Mouse (Mus musculus) kidney, postnatal 0 days (tissue): ENCODE measurements around the gene Ppm1e. TPM values are rescaled to one million over a fixed set of nuclear protein-coding genes. Genes with fewer than 3 reads are reported as not detected.

Source experiments
- ATAC-seq: fragments of 200-750 bp; cut with Nextera tagmentation; replicated peaks from 2 replicates; pipeline ENCODE4 v1.8.0; 2017; ENCODE audit warnings: low read depth, moderate number of reproducible peaks, moderate TSS enrichment, moderate library complexity; ENCODE audit not compliant: low FRiP score
- DNase-seq: peaks from one replicate; pipeline ENCODE4 v3.0.0-alpha.2; 2016; ENCODE audit warnings: low spot score
- H3K27ac ChIP-seq: fragments of 300-500 bp; sonication (generic); 2 replicates; pipeline ENCODE4 v1.5.1; 2014; ENCODE audit warnings: mild to moderate bottlenecking
- H3K27me3 ChIP-seq: fragments of 300-500 bp; sonication (generic); 2 replicates; pipeline ENCODE4 v1.6.1; 2014; ENCODE audit warnings: low read length, mixed read lengths; ENCODE audit not compliant: insufficient read depth
- H3K36me3 ChIP-seq: fragments of 300-500 bp; sonication (generic); 2 replicates; pipeline ENCODE4 v1.6.1; 2014; ENCODE audit warnings: low read length, mixed read lengths; ENCODE audit not compliant: insufficient read depth
- H3K4me1 ChIP-seq: fragments of 300-500 bp; sonication (generic); replicated peaks from 2 replicates; pipeline ENCODE4 v1.6.1; 2014; ENCODE audit warnings: antibody characterized with exemption, low read length, mixed read lengths; ENCODE audit not compliant: insufficient read depth
- H3K4me2 ChIP-seq: fragments of 300-500 bp; sonication (generic); 2 replicates; pipeline ENCODE4 v1.6.1; 2014; ENCODE audit warnings: mild to moderate bottlenecking, low read length, moderate library complexity, mixed read lengths
- H3K4me3 ChIP-seq: fragments of 300-500 bp; sonication (generic); replicated peaks from 2 replicates; pipeline ENCODE4 v1.5.1; 2014; ENCODE audit warnings: low read depth, low read length
- H3K9ac ChIP-seq: fragments of 300-500 bp; sonication (generic); 2 replicates; pipeline ENCODE4 v1.6.1; 2014; ENCODE audit warnings: low read depth, low read length
- H3K9me3 ChIP-seq: fragments of 300-500 bp; sonication (generic); replicated peaks from 2 replicates; pipeline ENCODE4 v1.6.1; 2016; ENCODE audit warnings: low read length, inconsistent platforms, mixed read lengths
- CTCF ChIP-seq: IDR thresholded peaks from 2 replicates; pipeline ENCODE4 v1.5.1; 2016; ENCODE audit warnings: antibody characterized with exemption, low read depth, mild to moderate bottlenecking, moderate library complexity
- WGBS: fragments of 180-500 bp; shearing (Covaris S2); extraction: QIAGEN DNeasy Blood & Tissue Kit; methylation state at CpG from one replicate; pipeline ENCODE4 v1.1.7; 2014; 5-methylcytosine and 5-hydroxymethylcytosine counted together
- polyA plus RNA-seq: library from polyadenylated mRNA; unstranded; fragments of >200 nt; fragmentation: Nextera tagmentation; extraction: Ambion mirVana; gene quantifications from 2 replicates; pipeline ENCODE4 v1.2.1, GENCODE M21; 2015

The Ppm1e gene
- polyA plus RNA-seq, 1 experiment from 2014 or later = 2.1 TPM

DNA sequence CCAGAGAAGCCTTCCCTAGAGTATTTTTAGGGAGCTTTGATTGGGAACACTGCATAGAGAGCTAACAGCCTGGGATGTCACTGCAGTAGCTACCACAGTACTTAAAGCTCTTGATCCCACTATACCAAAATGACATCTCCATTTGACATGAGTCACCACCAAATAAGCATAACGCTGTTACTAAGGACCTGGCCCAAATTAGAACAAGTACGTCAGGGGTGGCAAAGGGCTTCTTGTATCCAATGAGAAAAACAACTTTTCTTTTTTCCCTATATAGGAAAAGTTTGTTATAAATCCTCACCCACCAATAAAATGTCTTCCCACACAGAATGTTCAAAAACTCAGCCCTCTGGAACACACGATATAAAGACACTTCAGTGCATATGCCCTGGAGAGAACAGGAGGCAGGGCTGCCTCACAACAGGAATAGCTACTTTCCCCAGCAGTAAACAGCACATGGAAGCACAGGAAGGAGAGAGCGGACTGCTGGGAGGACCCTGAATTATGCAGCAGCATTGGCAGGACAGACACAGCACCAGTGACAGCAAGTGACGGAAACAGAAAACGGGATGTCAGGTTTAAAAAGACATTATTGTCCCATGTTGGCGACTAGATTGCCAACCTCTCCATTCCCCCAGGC, 119.8 kb downstream of the Ppm1e start:
- no peaks in the 10 kb centered on the region for H3K9me3 ChIP-seq
- no peak for TF ChIP-seq CTCF

DNA sequence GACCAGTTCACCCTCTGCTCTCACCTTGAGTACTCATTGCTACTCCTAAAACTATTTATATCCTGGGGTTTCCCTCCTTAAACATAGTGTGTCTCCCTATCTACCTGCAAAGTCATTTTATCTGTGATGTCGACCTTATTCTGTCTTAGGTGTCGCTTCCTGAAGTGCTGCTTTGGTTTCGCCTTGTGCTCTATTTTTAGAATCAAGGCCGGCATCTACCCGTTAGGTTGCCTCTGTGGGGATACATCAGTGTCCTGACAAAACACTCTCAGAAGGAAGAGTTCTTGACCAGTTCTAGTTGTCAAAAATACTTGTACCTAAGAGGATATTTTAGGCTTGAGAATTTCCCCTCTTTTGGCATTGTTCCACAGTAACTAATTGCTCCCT, 123.3 kb downstream of the Ppm1e start:
- no peak overlapping the region for H3K9ac ChIP-seq
- 62% methylated on average over 5 of the region's 5 CpGs for WGBS

More for the DNA sequence above, 119.8 kb downstream of the Ppm1e start:
- DNase-seq (no peak), ATAC-seq (no peak)
- H3K9ac ChIP-seq = no peak overlapping the region
- H3K4me3 ChIP-seq = no peak overlapping the region
- no peak overlapping the region for H3K27ac ChIP-seq
- H3K4me2 ChIP-seq = no peak overlapping the region
- no peaks in the 10 kb centered on the region for H3K27me3 ChIP-seq
- no peaks in the 10 kb centered on the region for H3K4me1 ChIP-seq
- 87% methylated on average over 7 of the region's 7 CpGs for WGBS
- H3K36me3 ChIP-seq = no peaks in the 10 kb centered on the region

DNA sequence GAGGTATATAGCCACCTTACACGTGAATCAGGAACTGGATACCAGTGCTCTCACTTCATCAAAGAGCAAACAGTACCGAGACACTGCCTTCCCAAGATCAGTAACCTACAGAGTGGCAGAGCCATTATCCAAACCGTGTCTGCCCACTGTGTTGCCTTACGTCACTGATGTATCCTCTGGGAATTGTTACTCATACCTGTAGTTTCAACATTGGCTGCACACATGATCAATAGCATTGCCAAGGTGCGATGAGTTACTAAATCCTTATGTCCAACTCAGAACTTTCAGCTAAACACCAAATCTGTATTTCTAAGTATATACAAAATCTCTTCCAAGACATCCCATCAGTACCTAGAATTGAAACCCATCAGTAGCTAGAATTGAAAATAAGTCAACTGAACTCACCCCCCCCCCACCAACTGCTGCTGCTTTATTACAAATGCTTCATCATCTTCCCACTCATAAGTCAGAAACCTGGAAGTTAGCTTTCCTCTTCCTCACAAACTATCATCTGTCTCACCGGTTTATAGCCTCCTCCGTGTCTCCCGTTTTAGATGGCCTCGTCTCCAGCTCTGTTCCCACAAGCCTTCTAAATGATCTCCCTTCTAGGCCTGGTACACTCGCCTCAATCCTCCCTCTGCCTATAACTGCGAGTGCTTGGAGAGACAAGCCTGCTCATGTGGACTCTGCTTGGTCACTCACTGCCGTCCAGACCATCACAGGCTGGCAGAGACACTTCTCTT, 123.9 kb downstream of the Ppm1e start:
- Histone ChIP-seq H3K9ac (no peak overlapping the region), H3K27ac (no peak overlapping the region), H3K27me3 (no peaks in the 10 kb centered on the region), H3K4me2 (no peak overlapping the region), H3K36me3 (no peaks in the 10 kb centered on the region), H3K9me3 (no peaks in the 10 kb centered on the region), H3K4me1 (no peaks in the 10 kb centered on the region), H3K4me3 (no peak overlapping the region)
- DNase-seq (no peak), ATAC-seq (no peak)
- WGBS = 88% methylated on average over 12 of the region's 12 CpGs
- no peak for TF ChIP-seq CTCF

More for the DNA sequence above, 123.3 kb downstream of the Ppm1e start:
- no peaks in the 10 kb centered on the region for H3K4me1 ChIP-seq
- no peak overlapping the region for H3K4me3 ChIP-seq
- no peak overlapping the region for H3K27ac ChIP-seq
- H3K36me3 ChIP-seq = no peaks in the 10 kb centered on the region
- no peaks in the 10 kb centered on the region for H3K9me3 ChIP-seq
- TF ChIP-seq CTCF = no peak
- H3K4me2 ChIP-seq = no peak overlapping the region
- H3K27me3 ChIP-seq = no peaks in the 10 kb centered on the region
- ATAC-seq (no peak), DNase-seq (no peak)

DNA sequence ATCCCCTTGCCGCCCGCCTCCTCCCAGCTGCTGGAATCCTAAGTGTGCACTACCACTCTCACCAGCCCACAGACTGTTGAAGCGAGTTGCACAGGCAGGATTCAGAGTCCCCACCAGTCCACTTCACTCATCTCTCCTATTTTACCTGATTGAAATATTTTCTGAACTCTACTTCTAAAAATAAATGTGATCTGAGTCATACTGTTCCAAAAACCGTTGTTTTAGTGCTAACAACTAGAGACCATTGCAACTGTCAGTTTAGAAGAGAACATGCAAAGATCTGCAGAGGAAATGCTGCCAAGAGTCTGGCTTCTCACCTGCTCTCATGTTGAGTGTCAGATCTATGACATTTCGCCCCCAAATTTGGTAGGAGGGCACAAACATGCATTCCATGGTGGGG, 125.4 kb downstream of the Ppm1e start:
- ATAC-seq = no peak
- Histone ChIP-seq H3K4me1 (no peaks in the 10 kb centered on the region), H3K4me3 (no peak overlapping the region), H3K27ac (no peak overlapping the region), H3K36me3 (no peaks in the 10 kb centered on the region), H3K4me2 (no peak overlapping the region), H3K9me3 (no peaks in the 10 kb centered on the region), H3K27me3 (no peaks in the 10 kb centered on the region), H3K9ac (no peak overlapping the region)
- TF ChIP-seq CTCF = no peak
- no peak for DNase-seq
- 74% methylated on average over 5 of the region's 5 CpGs for WGBS

GRCm38 (mm10) chr11:87227056-87227455, 131.8 kb downstream of the Ppm1e start:
- Histone ChIP-seq H3K36me3 (no peaks in the 10 kb centered on the region; the same call in 1 of the 2 replicates), H3K4me1 (no peaks in the 10 kb centered on the region), H3K9ac (no peak overlapping the region), H3K27me3 (no peaks in the 10 kb centered on the region), H3K4me3 (no peak overlapping the region), H3K4me2 (no peak overlapping the region), H3K9me3 (no peaks in the 10 kb centered on the region), H3K27ac (no peak overlapping the region)
- 77% methylated on average over 5 of the region's 5 CpGs for WGBS
- no peak for TF ChIP-seq CTCF
- no peak for ATAC-seq
- DNase-seq = no peak

DNA sequence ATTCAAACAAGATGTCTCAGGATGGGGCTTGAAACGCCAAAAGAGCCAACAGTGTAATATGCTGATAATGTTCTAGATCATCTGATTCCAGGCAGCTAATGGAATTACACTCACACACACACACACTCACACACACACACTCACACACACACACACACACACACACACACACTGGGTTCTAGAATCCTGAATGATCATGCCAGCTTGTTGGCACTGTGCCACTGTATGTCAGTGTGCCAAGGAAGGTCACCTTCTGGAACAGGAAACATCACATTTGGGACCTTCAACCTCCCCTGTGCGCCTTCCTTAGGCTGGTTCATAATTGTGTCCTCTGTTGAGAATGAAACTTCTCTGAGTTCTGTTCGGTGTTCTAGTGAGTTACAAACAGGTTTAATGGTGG, 136.1 kb downstream of the Ppm1e start:
- no peak for ATAC-seq
- TF ChIP-seq CTCF = no peak

More for the DNA sequence above, 136.1 kb downstream of the Ppm1e start:
- Histone ChIP-seq H3K36me3 (peaks cover 9% of the 10 kb centered on the region; the same call in 1 of the 2 replicates), H3K9me3 (no peaks in the 10 kb centered on the region), H3K27ac (no peak overlapping the region), H3K4me2 (no peak overlapping the region), H3K27me3 (no peaks in the 10 kb centered on the region), H3K4me1 (no peaks in the 10 kb centered on the region), H3K4me3 (no peak overlapping the region), H3K9ac (no peak overlapping the region)
- 82% methylated on average over 3 of the region's 3 CpGs for WGBS
- DNase-seq = no peak
